Mouse (Mus musculus) large intestine, adult 2 months (tissue): ENCODE measurements around the gene Dapk2. TPM values are rescaled to one million over a fixed set of nuclear protein-coding genes. Genes with fewer than 3 reads are reported as not detected.

Experiments used
- DNase-seq: peaks from one replicate; pipeline ENCODE4 v3.0.0-alpha.2; 2012; ENCODE audit warnings: low read depth, low spot score
- WGBS: fragments of 180-500 bp; shearing (Covaris S2); methylation state at CpG from one replicate; pipeline ENCODE4 v1.1.7; 2018; 5-methylcytosine and 5-hydroxymethylcytosine counted together
- polyA plus RNA-seq: library from polyadenylated mRNA; depleted of rRNA; stranded (reverse); fragments of >200 nt; gene quantifications from 2 replicates; pipeline ENCODE4 v1.2.3, GENCODE M21; 2012; rRNA removed

Dapk2 gene
- polyA plus RNA-seq, 1 experiment: 18.1 TPM

- WGBS: 21% methylated on average over 3 of the region's 3 CpGs
- DNase-seq: no peak
These were observed 137.0 kb downstream of the Dapk2 start for GRCm38 (mm10) chr9:66294980-66295410.

- WGBS: 78% methylated on average over 6 of the region's 6 CpGs
- no peak for DNase-seq
These were observed 137.6 kb downstream of the Dapk2 start for GRCm38 (mm10) chr9:66295577-66296120.

- 90% methylated on average over 4 of the region's 4 CpGs for WGBS
- DNase-seq: no peak
These were observed 140.8 kb downstream of the Dapk2 start for GRCm38 (mm10) chr9:66298783-66299182.

- DNase-seq: no peak
- WGBS: 57% methylated on average over 2 of the region's 2 CpGs
These were observed 142.5 kb downstream of the Dapk2 start for GRCm38 (mm10) chr9:66300448-66301027.

GRCm38 (mm10) chr9:66304320-66305090 is 146.5 kb downstream of the Dapk2 start:
- 66% methylated on average over 3 of the region's 3 CpGs for WGBS
- DNase-seq: no peak

- 35% methylated on average over 25 of the region's 25 CpGs for WGBS
- no peak for DNase-seq
These were observed 147.4 kb downstream of the Dapk2 start for GRCm38 (mm10) chr9:66305121-66306112.

- 83% methylated on average over 3 of the region's 3 CpGs for WGBS
These were observed 148.4 kb downstream of the Dapk2 start for GRCm38 (mm10) chr9:66306414-66306813.

GRCm38 (mm10) chr9:66307341-66307740 is 149.3 kb downstream of the Dapk2 start:
- 20% methylated on average over 2 of the region's 2 CpGs for WGBS
- DNase-seq: no peak

More at GRCm38 (mm10) chr9:66306414-66306813, 148.4 kb downstream of the Dapk2 start:
- DNase-seq: no peak

- DNase-seq: no peak
- 78% methylated on average over 4 of the region's 4 CpGs for WGBS
These were observed 150.7 kb downstream of the Dapk2 start for GRCm38 (mm10) chr9:66308741-66309140.

GRCm38 (mm10) chr9:66311458-66311857 is 153.4 kb downstream of the Dapk2 start:
- WGBS: 23% methylated on average over 3 of the region's 3 CpGs
- no peak for DNase-seq

- 79% methylated on average over 2 of the region's 2 CpGs for WGBS
- no peak for DNase-seq
These were observed 158.6 kb downstream of the Dapk2 start for GRCm38 (mm10) chr9:66316603-66317002.

Other genes starting within 250 kb of the Dapk2 start
- 5.8 and 8.6 TPM in 2 replicates for gene Trip4, start 249.4 kb upstream of the Dapk2 start, polyA plus RNA-seq
- gene Csnk1g1, start 249.3 kb upstream of the Dapk2 start, polyA plus RNA-seq: 4.1 and 7.6 TPM in 2 replicates
- gene Ppib, start 98.0 kb upstream of the Dapk2 start, polyA plus RNA-seq: 272 and 287 TPM in 2 replicates
- gene Snx22, start 88.5 kb upstream of the Dapk2 start, polyA plus RNA-seq: 1.0 and 1.4 TPM in 2 replicates
- 69.7 and 74.5 TPM in 2 replicates for gene Snx1, start 31.6 kb upstream of the Dapk2 start, polyA plus RNA-seq
- gene Ciao2a, start 31.6 kb upstream of the Dapk2 start, polyA plus RNA-seq: 26.0 and 27.1 TPM in 2 replicates
- gene Herc1, start 192.2 kb downstream of the Dapk2 start, polyA plus RNA-seq: 7.2 and 11.9 TPM in 2 replicates